Mouse (Mus musculus) C2C12 (cell line): ENCODE data around the gene Elf4. TPM values are rescaled to one million over a fixed set of nuclear protein-coding genes. Genes with fewer than 3 reads are reported as not detected.
"Not testable (repeated sequence)": the region's sequence is repeated elsewhere in the genome, so short reads cannot be mapped to it uniquely, and the experiment has no call there.

Source experiments
- H3K27me3 ChIP-seq: one replicate; pipeline ENCODE4 v1.6.1; 2011; ENCODE audit not compliant: control insufficient read depth, insufficient read depth, insufficient read length
- H3K36me3 ChIP-seq: one replicate; pipeline ENCODE4 v1.6.1; 2011; ENCODE audit not compliant: control insufficient read depth, insufficient read depth
- H3K4me3 ChIP-seq: one replicate; pipeline ENCODE4 v1.5.1; 2011; ENCODE audit warnings: mild to moderate bottlenecking, control low read depth; ENCODE audit not compliant: poor library complexity, insufficient read depth, severe bottlenecking
- H3K79me2 ChIP-seq: one replicate; pipeline ENCODE4 v1.6.1; 2011; ENCODE audit not compliant: control insufficient read depth, insufficient read depth
- H3K79me3 ChIP-seq: one replicate; pipeline ENCODE4 v1.6.1; 2011; ENCODE audit warnings: low read depth, control low read depth
- H3ac ChIP-seq: one replicate; pipeline ENCODE3; 2011; ENCODE audit warnings: low read depth; ENCODE audit not compliant: control insufficient read depth, insufficient read length
- CEBPB ChIP-seq: IDR thresholded peaks from one replicate; pipeline ENCODE4 v1.6.1; 2011; ENCODE audit warnings: low read depth, mild to moderate bottlenecking, control low read depth, moderate library complexity
- CTCF ChIP-seq: IDR thresholded peaks from one replicate; pipeline ENCODE4 v1.5.1; 2011; ENCODE audit not compliant: control insufficient read depth, insufficient read depth, insufficient read length
- FOSL1 ChIP-seq: IDR thresholded peaks from one replicate; pipeline ENCODE4 v1.8.0; 2011; ENCODE audit warnings: mild to moderate bottlenecking, low read length; ENCODE audit not compliant: poor library complexity, insufficient read depth, severe bottlenecking
- MAX ChIP-seq: IDR thresholded peaks from one replicate; pipeline ENCODE4 v1.6.1; 2011; ENCODE audit warnings: mild to moderate bottlenecking, control low read depth
- MYOD1 ChIP-seq: IDR thresholded peaks from one replicate; pipeline ENCODE4 v1.6.1; 2011; ENCODE audit warnings: low read depth; ENCODE audit not compliant: control insufficient read depth, insufficient read length
- MYOG ChIP-seq: IDR thresholded peaks from one replicate; pipeline ENCODE4 v1.6.1; 2011; ENCODE audit not compliant: control insufficient read depth, insufficient read length; ENCODE audit errors: extremely low read depth
- USF1 ChIP-seq: IDR thresholded peaks from one replicate; pipeline ENCODE4 v1.6.1; 2011; ENCODE audit warnings: low read depth, mild to moderate bottlenecking, control low read depth, moderate library complexity
- polyA plus RNA-seq: library from polyadenylated mRNA; unstranded; fragments of >200 nt; fragmentation: generic; extraction: Trizol; gene quantifications from one replicate; pipeline ENCODE4 v1.2.1, GENCODE M21; 2012; ENCODE audit warnings: missing spikeins

Elf4 gene
- polyA plus RNA-seq, 1 experiment, result 6.7 TPM

- peak; percentile 29 for TF ChIP-seq CEBPB
- no peak for TF ChIP-seq USF1
- no peak for TF ChIP-seq FOSL1
- no peak for TF ChIP-seq MYOD1
- no peak for TF ChIP-seq CTCF
- TF ChIP-seq MYOG, result no peak
- no peak for TF ChIP-seq MAX
- Histone ChIP-seq H3K79me2 (peaks cover 99% of the 10 kb centered on the region), H3ac (no peak overlapping the region), H3K27me3 (no peaks in the 10 kb centered on the region), H3K36me3 (no peaks in the 10 kb centered on the region), H3K79me3 (peaks cover 71% of the 10 kb centered on the region), H3K4me3 (no peak overlapping the region)
Measured at GRCm38 (mm10) chrX:48441954-48442353, 21.0 kb downstream of the Elf4 start.

- Histone ChIP-seq H3K79me2 (peaks cover 99% of the 10 kb centered on the region), H3K36me3 (no peaks in the 10 kb centered on the region), H3K27me3 (no peaks in the 10 kb centered on the region), H3ac (no peak overlapping the region), H3K4me3 (no peak overlapping the region), H3K79me3 (peaks cover 69% of the 10 kb centered on the region)
- TF ChIP-seq CTCF (no peak), MYOG (no peak), FOSL1 (no peak), MAX (no peak), MYOD1 (no peak), USF1 (no peak), CEBPB (no peak)
Measured at GRCm38 (mm10) chrX:48441548-48441947, 21.4 kb downstream of the Elf4 start.

GRCm38 (mm10) chrX:48439036-48439435, 23.9 kb downstream of the Elf4 start:
- Histone ChIP-seq H3K4me3 (no peak overlapping the region), H3K79me2 (peaks cover 99% of the 10 kb centered on the region), H3K36me3 (no peaks in the 10 kb centered on the region), H3K79me3 (peaks cover 60% of the 10 kb centered on the region), H3K27me3 (no peaks in the 10 kb centered on the region), H3ac (no peak overlapping the region)
- TF ChIP-seq MYOG (no peak), USF1 (no peak), CTCF (no peak), FOSL1 (no peak), MYOD1 (no peak), MAX (no peak), CEBPB (no peak)

GRCm38 (mm10) chrX:48436082-48436481, 26.9 kb downstream of the Elf4 start:
- not testable (repeated sequence) for H3ac ChIP-seq, H3K4me3 ChIP-seq, H3K36me3 ChIP-seq, H3K27me3 ChIP-seq
- Histone ChIP-seq H3K79me3 (peaks cover 51% of the 10 kb centered on the region), H3K79me2 (peaks cover 98% of the 10 kb centered on the region)

- Histone ChIP-seq H3K79me3 (peaks cover 50% of the 10 kb centered on the region), H3K27me3 (no peaks in the 10 kb centered on the region), H3ac (no peak overlapping the region), H3K79me2 (peaks cover 95% of the 10 kb centered on the region), H3K36me3 (no peaks in the 10 kb centered on the region), H3K4me3 (no peak overlapping the region)
- TF ChIP-seq MYOG (no peak), USF1 (no peak), CEBPB (no peak), MYOD1 (no peak), MAX (no peak), FOSL1 (no peak), CTCF (no peak)
Measured at GRCm38 (mm10) chrX:48435477-48435900, 27.4 kb downstream of the Elf4 start.

- Histone ChIP-seq H3ac (no peak overlapping the region), H3K79me2 (peaks cover 95% of the 10 kb centered on the region), H3K27me3 (no peaks in the 10 kb centered on the region), H3K4me3 (no peak overlapping the region), H3K79me3 (peaks cover 43% of the 10 kb centered on the region), H3K36me3 (no peaks in the 10 kb centered on the region)
- TF ChIP-seq FOSL1 (no peak), USF1 (no peak), CTCF (no peak), MAX (no peak), MYOG (no peak), MYOD1 (no peak), CEBPB (no peak)
Measured at GRCm38 (mm10) chrX:48434251-48434650, 28.7 kb downstream of the Elf4 start.
